Mouse (Mus musculus): Measurements from ENCODE around the gene Kcnmb4. TPM values are rescaled to one million over a fixed set of nuclear protein-coding genes. Genes with fewer than 3 reads are reported as not detected.

Kcnmb4 gene
- 8.5 and 13.4 TPM in 2 replicates for polyA plus RNA-seq (2016; fragmentation: Nextera tagmentation; extraction: Ambion mirVana)

GRCm38 (mm10) chr10:116473759-116474549, at the start of gene Kcnmb4:
Gene Kcnmb4 (minus strand): TSS chr10:116473878.
- WGBS: 4% methylated on average over 92 of the region's 92 CpGs
- peak within 1 kb of the TSS; percentile 74 for H3K4me3 ChIP-seq
- no peaks in the 10 kb centered on the region for H3K9me3 ChIP-seq (replicated peaks)
- peaks cover 34% of the 10 kb centered on the region for H3K4me1 ChIP-seq
- H3K27me3 ChIP-seq (ENCODE audit: low read depth, poor library complexity, severe bottlenecking): no peaks in the 10 kb centered on the region
- peak within 1 kb of the TSS; percentile 92 for H3K27ac ChIP-seq
- DNase-seq (ENCODE audit: low spot score): peak; percentile 72
- H3K36me3 ChIP-seq: 0 out of 2 replicates have a peak, but pooled peaks cover 3% of the 10 kb centered on the region

GRCm38 (mm10) chr10:116519588-116519987, 45.9 kb upstream of the Kcnmb4 start:
- H3K9me3 ChIP-seq (replicated peaks): no peaks in the 10 kb centered on the region
- 96% methylated on average over 1 of the region's 1 CpGs for WGBS

GRCm38 (mm10) chr10:116515590-116515989, 41.9 kb upstream of the Kcnmb4 start:
- Histone ChIP-seq H3K9me3 (replicated peaks) (no peaks in the 10 kb centered on the region), H3K4me3 (no peak overlapping the region), H3K4me1 (no peaks in the 10 kb centered on the region), H3K27ac (no peak overlapping the region), H3K36me3 (peaks cover 14% of the 10 kb centered on the region; the same call in 1 of the 2 replicates), H3K27me3 (ENCODE audit: low read depth, poor library complexity, severe bottlenecking) (no peaks in the 10 kb centered on the region)
- DNase-seq (ENCODE audit: low spot score): no peak
- WGBS: 95% methylated on average over 6 of the region's 6 CpGs

More at GRCm38 (mm10) chr10:116519588-116519987, 45.9 kb upstream of the Kcnmb4 start:
- no peak overlapping the region for H3K4me3 ChIP-seq
- no peaks in the 10 kb centered on the region for H3K36me3 ChIP-seq
- H3K4me1 ChIP-seq: no peaks in the 10 kb centered on the region; the same call in 1 of the 2 replicates
- no peaks in the 10 kb centered on the region for H3K27me3 ChIP-seq (ENCODE audit: low read depth, poor library complexity, severe bottlenecking)
- no peak for DNase-seq (ENCODE audit: low spot score)
- H3K27ac ChIP-seq: no peak overlapping the region

- H3K4me3 ChIP-seq: no peak overlapping the region
- no peaks in the 10 kb centered on the region for H3K27me3 ChIP-seq (ENCODE audit: low read depth, poor library complexity, severe bottlenecking)
- peaks cover 14% of the 10 kb centered on the region; the same call in 1 of the 2 replicates for H3K36me3 ChIP-seq
- H3K27ac ChIP-seq: no peak overlapping the region
- no peak for DNase-seq (ENCODE audit: low spot score)
- H3K4me1 ChIP-seq: no peaks in the 10 kb centered on the region
- H3K9me3 ChIP-seq (replicated peaks): no peaks in the 10 kb centered on the region
- WGBS: 95% methylated on average over 4 of the region's 4 CpGs
Observed at GRCm38 (mm10) chr10:116515158-116515557, 41.5 kb upstream of the Kcnmb4 start.

GRCm38 (mm10) chr10:116513254-116513635, 39.6 kb upstream of the Kcnmb4 start:
- no peaks in the 10 kb centered on the region for H3K27me3 ChIP-seq (ENCODE audit: low read depth, poor library complexity, severe bottlenecking)
- 77% methylated on average over 7 of the region's 7 CpGs for WGBS
- DNase-seq (ENCODE audit: low spot score): no peak

GRCm38 (mm10) chr10:116512521-116513253, 39.0 kb upstream of the Kcnmb4 start:
- no peaks in the 10 kb centered on the region for H3K9me3 ChIP-seq (replicated peaks)
- H3K27ac ChIP-seq: no peak overlapping the region
- H3K4me3 ChIP-seq: no peak overlapping the region
- no peaks in the 10 kb centered on the region for H3K4me1 ChIP-seq
- 93% methylated on average over 11 of the region's 11 CpGs for WGBS
- H3K36me3 ChIP-seq: peaks cover 14% of the 10 kb centered on the region; the same call in 1 of the 2 replicates
- no peaks in the 10 kb centered on the region for H3K27me3 ChIP-seq (ENCODE audit: low read depth, poor library complexity, severe bottlenecking)
- no peak for DNase-seq (ENCODE audit: low spot score)

More at GRCm38 (mm10) chr10:116513254-116513635, 39.6 kb upstream of the Kcnmb4 start:
- Histone ChIP-seq H3K4me3 (no peak overlapping the region), H3K9me3 (replicated peaks) (no peaks in the 10 kb centered on the region), H3K36me3 (peaks cover 14% of the 10 kb centered on the region; the same call in 1 of the 2 replicates), H3K4me1 (no peaks in the 10 kb centered on the region), H3K27ac (no peak overlapping the region)

GRCm38 (mm10) chr10:116505303-116506014, 31.8 kb upstream of the Kcnmb4 start:
- no peak overlapping the region for H3K27ac ChIP-seq
- 95% methylated on average over 7 of the region's 7 CpGs for WGBS
- DNase-seq (ENCODE audit: low spot score): no peak
- H3K27me3 ChIP-seq (ENCODE audit: low read depth, poor library complexity, severe bottlenecking): no peaks in the 10 kb centered on the region
- no peaks in the 10 kb centered on the region for H3K9me3 ChIP-seq (replicated peaks)
- no peaks in the 10 kb centered on the region for H3K4me1 ChIP-seq
- H3K4me3 ChIP-seq: no peak overlapping the region
- peaks cover 11% of the 10 kb centered on the region for H3K36me3 ChIP-seq

- Histone ChIP-seq H3K27me3 (ENCODE audit: low read depth, poor library complexity, severe bottlenecking) (no peaks in the 10 kb centered on the region), H3K27ac (no peak overlapping the region), H3K9me3 (replicated peaks) (no peaks in the 10 kb centered on the region), H3K36me3 (peaks cover 82% of the 10 kb centered on the region), H3K4me3 (no peak overlapping the region), H3K4me1 (no peaks in the 10 kb centered on the region)
- WGBS: 96% methylated on average over 3 of the region's 3 CpGs
- no peak for DNase-seq (ENCODE audit: low spot score)
Observed at GRCm38 (mm10) chr10:116492768-116493167, 19.1 kb upstream of the Kcnmb4 start.

- peaks cover 76% of the 10 kb centered on the region for H3K36me3 ChIP-seq
- no peak overlapping the region for H3K4me3 ChIP-seq
- H3K27me3 ChIP-seq (ENCODE audit: low read depth, poor library complexity, severe bottlenecking): no peaks in the 10 kb centered on the region
- 95% methylated on average over 10 of the region's 10 CpGs for WGBS
- no peak for DNase-seq (ENCODE audit: low spot score)
- H3K4me1 ChIP-seq: no peaks in the 10 kb centered on the region
- H3K27ac ChIP-seq: no peak overlapping the region
- H3K9me3 ChIP-seq (replicated peaks): no peaks in the 10 kb centered on the region
Observed at GRCm38 (mm10) chr10:116486895-116487747, 13.4 kb upstream of the Kcnmb4 start.

- Histone ChIP-seq H3K4me1 (no peaks in the 10 kb centered on the region), H3K36me3 (peaks cover 42% of the 10 kb centered on the region), H3K9me3 (replicated peaks) (no peaks in the 10 kb centered on the region), H3K27ac (no peak overlapping the region), H3K4me3 (no peak overlapping the region), H3K27me3 (ENCODE audit: low read depth, poor library complexity, severe bottlenecking) (no peaks in the 10 kb centered on the region)
- DNase-seq (ENCODE audit: low spot score): no peak
- 94% methylated on average over 12 of the region's 12 CpGs for WGBS
Observed at GRCm38 (mm10) chr10:116481917-116482316, 8.2 kb upstream of the Kcnmb4 start.

- Histone ChIP-seq H3K9me3 (replicated peaks) (no peaks in the 10 kb centered on the region), H3K4me3 (no peak overlapping the region), H3K36me3 (peaks cover 38% of the 10 kb centered on the region), H3K4me1 (no peaks in the 10 kb centered on the region), H3K27me3 (ENCODE audit: low read depth, poor library complexity, severe bottlenecking) (no peaks in the 10 kb centered on the region), H3K27ac (no peak overlapping the region)
- no peak for DNase-seq (ENCODE audit: low spot score)
- WGBS: 91% methylated on average over 5 of the region's 5 CpGs
Observed at GRCm38 (mm10) chr10:116480988-116481387, 7.3 kb upstream of the Kcnmb4 start.

GRCm38 (mm10) chr10:116476559-116476958, 2.9 kb upstream of the Kcnmb4 start:
- peaks cover 34% of the 10 kb centered on the region for H3K4me1 ChIP-seq
- no peaks in the 10 kb centered on the region for H3K27me3 ChIP-seq (ENCODE audit: low read depth, poor library complexity, severe bottlenecking)
- H3K27ac ChIP-seq: no peak overlapping the region
- 0 out of 2 replicates have a peak, but pooled peaks cover 3% of the 10 kb centered on the region for H3K36me3 ChIP-seq
- WGBS: 90% methylated on average over 3 of the region's 3 CpGs
- no peak overlapping the region for H3K4me3 ChIP-seq
- no peaks in the 10 kb centered on the region for H3K9me3 ChIP-seq (replicated peaks)
- no peak for DNase-seq (ENCODE audit: low spot score)
